Mouse (Mus musculus): Measurements from ENCODE around the gene Hacl1. TPM values are rescaled to one million over a fixed set of nuclear protein-coding genes. Genes with fewer than 3 reads are reported as not detected.

Hacl1 gene
- total RNA-seq, 4 experiments from 2014 or later, result 12.2 to 14.6 (median 14.0) TPM

Other genes with a start within 250 kb of the Hacl1 start
- 10 to 100 TPM; 38.6 to 50.6 (median 50.1) TPM for gene Sh3bp5, start 205.2 kb downstream of the Hacl1 start, total RNA-seq (2022)
- gene Eaf1, start 146.9 kb downstream of the Hacl1 start, total RNA-seq (2022), result 10 to 100 TPM; 10.4 to 15.2 (median 11.9) TPM
- 10 to 100 TPM in 3 of 4 experiments, 1 to 10 TPM in 1; 8.2 to 11.8 (median 10.6) TPM for gene Mettl6, start 146.2 kb downstream of the Hacl1 start, total RNA-seq (2022)
- gene Colq, start 49.9 kb downstream of the Hacl1 start, total RNA-seq (2022), result 10 to 100 TPM in 2 of 4 experiments, 1 to 10 TPM in 2; 6.1 to 16.6 (median 11.6) TPM
- 1 to 10 TPM in 1 of 4 experiments, under 1 TPM in 2, not detected in 1; 0.46 to 1.1 (median 0.75) TPM for gene Gm49387, start 408 bp downstream of the Hacl1 start, total RNA-seq (2022)
- 10 to 100 TPM in 3 of 4 experiments, 1 to 10 TPM in 1; 9.4 to 10.5 (median 10.4) TPM for gene Btd, start 258 bp downstream of the Hacl1 start, total RNA-seq (2022)
- 10 to 100 TPM; 25.0 to 34.2 (median 29.3) TPM for gene Ankrd28, start 189.4 kb upstream of the Hacl1 start, total RNA-seq (2022)